Mouse (Mus musculus): ENCODE data around the gene Gm4763. TPM values are rescaled to one million over a fixed set of nuclear protein-coding genes. Genes with fewer than 3 reads are reported as not detected.

Gene Gm4763
- not detected in 2 replicates for polyA plus RNA-seq (2012; rRNA removed)

GRCm38 (mm10) chr7:24726808-24727207 lies at the start of gene Gm4763:
Gm4763 (minus strand) TSS chr7:24726908.

GRCm38 (mm10) chr7:24760211-24760610 lies 33.5 kb upstream of the Gm4763 start, which contains the start of gene Cd177:
Cd177 (minus strand) TSS chr7:24760311.

GRCm38 (mm10) chr7:24708832-24709292 lies 17.8 kb downstream of the Gm4763 start, which contains the start of gene BC049730:
BC049730 (plus strand) TSS chr7:24709242.

GRCm38 (mm10) chr7:24676575-24676974 lies 50.1 kb downstream of the Gm4763 start, which contains the start of gene Tex101:
Tex101 (minus strand) TSS chr7:24676675.

Other genes starting within 250 kb of the Gm4763 start
- gene Cadm4, start 244.9 kb downstream of the Gm4763 start, polyA plus RNA-seq (2012; rRNA removed) = 76.5 and 113 TPM in 2 replicates
- 87.0 and 164 TPM in 2 replicates for gene Zfp428, start 219.9 kb downstream of the Gm4763 start, polyA plus RNA-seq (2012; rRNA removed)
- gene AC161166.1, start 214.5 kb downstream of the Gm4763 start, polyA plus RNA-seq (2012; rRNA removed) = not detected in 2 replicates
- gene Irgq, start 196.2 kb downstream of the Gm4763 start, polyA plus RNA-seq (2012; rRNA removed) = 19.9 and 20.5 TPM in 2 replicates
- gene Pinlyp, start 180.8 kb downstream of the Gm4763 start, polyA plus RNA-seq (2012; rRNA removed) = 0.28 TPM in 1 of 2 replicates, not detected in the other
- 111 and 112 TPM in 2 replicates for gene Xrcc1, start 180.6 kb downstream of the Gm4763 start, polyA plus RNA-seq (2012; rRNA removed)
- gene Ethe1, start 139.4 kb downstream of the Gm4763 start, polyA plus RNA-seq (2012; rRNA removed) = 12.1 and 14.3 TPM in 2 replicates
- gene Zfp575, start 139.3 kb downstream of the Gm4763 start, polyA plus RNA-seq (2012; rRNA removed) = 0.88 and 1.4 TPM in 2 replicates
- gene Phldb3, start 116.1 kb downstream of the Gm4763 start, polyA plus RNA-seq (2012; rRNA removed) = 0.40 and 0.60 TPM in 2 replicates
- gene Lypd3, start 90.4 kb downstream of the Gm4763 start, polyA plus RNA-seq (2012; rRNA removed) = 0.43 and 0.57 TPM in 2 replicates
- gene Tex101, start 50.2 kb downstream of the Gm4763 start, polyA plus RNA-seq (2012; rRNA removed) = not detected in 2 replicates
- gene BC049730, start 17.7 kb downstream of the Gm4763 start, polyA plus RNA-seq (2012; rRNA removed) = not detected in 2 replicates
- 0.04 and 0.06 TPM in 2 replicates for gene Cd177, start 33.4 kb upstream of the Gm4763 start, polyA plus RNA-seq (2012; rRNA removed)
- gene Ceacam10, start 50.3 kb upstream of the Gm4763 start, polyA plus RNA-seq (2012; rRNA removed) = 0.06 TPM in 1 of 2 replicates, not detected in the other
- gene Gm9844, start 135.3 kb upstream of the Gm4763 start, polyA plus RNA-seq (2012; rRNA removed) = 8.4 and 29.0 TPM in 2 replicates
- gene Lypd4, start 143.0 kb upstream of the Gm4763 start, polyA plus RNA-seq (2012; rRNA removed) = not detected in 2 replicates
- gene Dmrtc2, start 143.1 kb upstream of the Gm4763 start, polyA plus RNA-seq (2012; rRNA removed) = 0.06 TPM in 1 of 2 replicates, not detected in the other
- gene Rps19, start 157.5 kb upstream of the Gm4763 start, polyA plus RNA-seq (2012; rRNA removed) = 1,130 and 1,588 TPM in 2 replicates
- 0.30 and 0.52 TPM in 2 replicates for gene Cd79a, start 170.5 kb upstream of the Gm4763 start, polyA plus RNA-seq (2012; rRNA removed)
- gene Arhgef1, start 176.0 kb upstream of the Gm4763 start, polyA plus RNA-seq (2012; rRNA removed) = 127 and 129 TPM in 2 replicates
- 2.9 and 5.5 TPM in 2 replicates for gene Gm4881, start 217.6 kb upstream of the Gm4763 start, polyA plus RNA-seq (2012; rRNA removed)
- gene Rabac1, start 245.8 kb upstream of the Gm4763 start, polyA plus RNA-seq (2012; rRNA removed) = 86.6 and 98.9 TPM in 2 replicates

Measured in central nervous system, embryonic 11.5 days (tissue).